Mouse (Mus musculus) brain, embryonic 14.5 days (tissue): Measurements from ENCODE around the gene Rnf31.

ENCODE experiments used
- CTCF ChIP-seq: fragments of 200-500 bp; IDR thresholded peaks from 2 replicates; pipeline ENCODE4 v1.5.1; 2012; ENCODE audit warnings: inconsistent platforms, mild to moderate bottlenecking, moderate library complexity, borderline replicate concordance; ENCODE audit not compliant: insufficient read depth, insufficient read length; ENCODE audit errors: extremely low read depth
- POLR2A ChIP-seq: fragments of 200-500 bp; IDR thresholded peaks from 2 replicates; pipeline ENCODE4 v1.6.1; 2012; ENCODE audit warnings: mild to moderate bottlenecking, inconsistent platforms, borderline replicate concordance; ENCODE audit not compliant: poor library complexity, insufficient read depth, insufficient read length, severe bottlenecking; ENCODE audit errors: extremely low read depth

DNA sequence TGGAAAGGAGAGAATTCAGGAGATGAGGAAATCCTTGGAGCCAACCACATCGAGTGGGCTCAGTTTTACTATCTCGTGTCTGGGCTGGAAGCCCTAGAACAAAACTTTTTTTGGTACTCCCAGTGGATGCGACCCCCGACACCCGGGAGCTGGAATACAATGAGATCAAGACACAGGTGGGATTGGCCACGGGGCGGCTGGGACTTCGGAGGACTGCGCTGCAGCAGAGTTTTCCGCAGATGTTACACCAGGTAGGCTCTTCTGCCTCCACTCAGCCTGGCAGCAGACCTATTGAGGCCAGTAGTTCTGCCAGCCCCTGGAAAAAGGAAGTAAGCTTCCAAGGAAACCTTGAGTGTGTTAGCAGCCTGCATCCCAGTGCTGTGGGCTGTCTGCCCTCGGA is 28.3 kb upstream of the Rnf31 start:
- TF ChIP-seq CTCF (no peak), POLR2A (no peak)
